15 mouse cellular contexts compared by ENCODE assay signal in the genomic region with DNA sequence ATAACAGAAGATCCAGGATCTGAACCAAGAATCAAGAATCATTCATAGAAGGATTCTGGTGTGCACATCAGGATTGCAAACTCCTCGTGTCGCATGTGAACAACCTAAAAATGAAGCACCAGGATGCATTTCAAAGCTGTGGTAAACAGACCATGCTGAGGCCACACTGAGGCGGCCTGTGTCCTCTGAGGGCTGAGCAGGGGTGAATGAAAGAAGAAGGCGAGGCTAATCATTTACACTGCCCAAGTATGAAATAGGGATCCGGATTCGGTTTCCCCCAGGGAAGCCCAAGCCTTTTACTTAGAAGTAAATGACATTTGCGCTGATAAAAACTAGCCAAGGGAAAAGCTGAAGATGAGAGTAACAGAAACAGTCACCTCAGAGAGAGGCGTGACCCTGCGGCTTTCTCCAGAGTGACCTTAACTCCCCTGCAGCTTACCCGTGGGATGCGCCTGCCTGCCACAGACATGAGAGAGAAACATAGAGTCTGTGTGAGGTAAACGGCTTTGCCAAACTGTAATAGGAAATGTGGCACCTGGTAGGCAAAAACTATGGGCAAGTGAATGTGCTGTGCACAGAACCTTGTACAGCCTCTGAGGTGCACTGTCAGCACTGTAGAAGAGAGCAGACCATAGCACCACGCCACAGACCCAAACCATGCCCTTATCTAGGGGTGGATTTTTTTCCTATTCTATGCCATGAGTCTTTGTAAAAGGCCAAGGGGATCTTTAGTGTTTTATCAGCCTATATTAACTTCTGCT.
"Had no signal": no experiment of that assay in that cellular context is flagged by ENCODE, and none has a peak within 500 bp of the region (broad histone marks: within the 10 kb centered on the region; RNA-seq: fewer than 3 reads in every experiment).

No protein-coding gene starts in this region.

- H3K4me3 ChIP-seq: limb, embryonic 15.5 days; liver, embryonic 12.5 days; midbrain, embryonic 10.5 days; midbrain, embryonic 15.5 days; neural tube, embryonic 13.5 days had no signal

- DNase-seq: layer of hippocampus, adult 9-11 months; layer of hippocampus, postnatal 36 days; lung, embryonic 14.5 days; lung, postnatal 10 days; lung, postnatal 4 days; right cerebral cortex, adult 18-20 months; right cerebral cortex, postnatal 25 days; thymus, adult 18-20 months; thymus, postnatal 14 days had no signal

- H3K4me2 ChIP-seq: limb, embryonic 15.5 days; liver, embryonic 12.5 days; lung, embryonic 14.5 days; midbrain, embryonic 15.5 days; neural tube, embryonic 13.5 days had no signal

- H3K27ac ChIP-seq: hindbrain, postnatal 0 days; limb, embryonic 15.5 days; liver, embryonic 12.5 days; midbrain, embryonic 10.5 days; midbrain, embryonic 15.5 days; neural tube, embryonic 13.5 days had no signal

- H3K9ac ChIP-seq: limb, embryonic 15.5 days; liver, embryonic 12.5 days; lung, embryonic 14.5 days; midbrain, embryonic 15.5 days; neural tube, embryonic 13.5 days had no signal

- H3K36me3 ChIP-seq: limb, embryonic 15.5 days; liver, embryonic 12.5 days; midbrain, embryonic 10.5 days; midbrain, embryonic 15.5 days; neural tube, embryonic 13.5 days had no signal

- H3K9me3 ChIP-seq: limb, embryonic 15.5 days; liver, embryonic 12.5 days; midbrain, embryonic 10.5 days; midbrain, embryonic 15.5 days; neural tube, embryonic 13.5 days had no signal

- H3K27me3 ChIP-seq: limb, embryonic 15.5 days; liver, embryonic 12.5 days; midbrain, embryonic 15.5 days; neural tube, embryonic 13.5 days had no signal

- H3K4me1 ChIP-seq: limb, embryonic 15.5 days; liver, embryonic 12.5 days; midbrain, embryonic 10.5 days; midbrain, embryonic 15.5 days; neural tube, embryonic 13.5 days had no signal

- ATAC-seq: hindbrain, postnatal 0 days; liver, embryonic 12.5 days; midbrain, embryonic 15.5 days had no signal
